Mouse (Mus musculus) embryo, embryonic 11.5 days (tissue): ENCODE results near the gene Eps8l1.

Source experiments
- DNase-seq: peaks from one replicate; pipeline ENCODE4 v3.0.0-alpha.2; 2012; ENCODE audit warnings: low read depth, low spot score

Eps8l1 gene

GRCm38 (mm10) chr7:4478021-4478795 is 17.7 kb downstream of the Eps8l1 start:
- DNase-seq, result peak; percentile 81

GRCm38 (mm10) chr7:4478796-4479291 is 18.4 kb downstream of the Eps8l1 start:
- DNase-seq, result no peak

GRCm38 (mm10) chr7:4479674-4480073 is 19.2 kb downstream of the Eps8l1 start:
- DNase-seq, result no peak

DNA sequence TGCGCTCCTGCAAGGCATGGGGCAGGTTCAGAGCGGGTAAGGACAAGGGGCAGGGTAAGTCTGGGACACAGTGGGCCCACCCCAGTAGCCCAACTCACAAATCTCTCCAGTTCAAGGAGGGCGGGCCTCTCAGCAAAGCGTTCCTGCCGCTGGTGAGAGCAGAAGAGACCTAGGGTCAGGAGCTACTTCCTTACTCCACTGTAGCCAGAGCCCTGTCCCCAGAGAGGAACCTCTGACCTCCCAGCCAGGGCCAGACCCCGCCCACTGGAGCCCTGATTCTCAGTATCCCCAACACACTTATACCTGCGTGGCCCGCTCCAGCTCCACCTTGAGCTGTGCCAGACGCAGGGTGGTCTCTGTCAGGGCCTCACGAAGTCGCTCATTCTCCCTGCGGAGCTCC is 21.8 kb downstream of the Eps8l1 start:
- no peak for DNase-seq

DNA sequence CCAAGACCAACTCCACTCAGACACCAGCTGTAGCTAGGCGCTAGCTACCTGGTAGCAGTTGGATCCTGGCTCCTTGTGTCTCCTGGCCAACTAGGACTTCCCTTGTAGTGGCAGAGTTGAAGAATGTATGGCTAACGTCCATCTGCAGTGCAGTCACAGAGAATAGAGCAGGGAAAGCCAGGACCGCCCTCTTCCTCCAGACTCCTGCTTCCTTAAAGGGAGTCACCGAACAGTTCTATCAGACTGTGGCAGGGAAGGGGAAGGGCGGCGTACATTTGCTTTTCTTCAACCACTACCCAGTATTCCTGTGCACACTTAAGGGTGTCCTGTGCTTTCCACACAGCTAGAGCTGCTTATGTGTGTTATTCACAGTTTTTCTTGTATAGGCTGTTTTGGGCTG is 30.8 kb downstream of the Eps8l1 start:
- no peak for DNase-seq

DNA sequence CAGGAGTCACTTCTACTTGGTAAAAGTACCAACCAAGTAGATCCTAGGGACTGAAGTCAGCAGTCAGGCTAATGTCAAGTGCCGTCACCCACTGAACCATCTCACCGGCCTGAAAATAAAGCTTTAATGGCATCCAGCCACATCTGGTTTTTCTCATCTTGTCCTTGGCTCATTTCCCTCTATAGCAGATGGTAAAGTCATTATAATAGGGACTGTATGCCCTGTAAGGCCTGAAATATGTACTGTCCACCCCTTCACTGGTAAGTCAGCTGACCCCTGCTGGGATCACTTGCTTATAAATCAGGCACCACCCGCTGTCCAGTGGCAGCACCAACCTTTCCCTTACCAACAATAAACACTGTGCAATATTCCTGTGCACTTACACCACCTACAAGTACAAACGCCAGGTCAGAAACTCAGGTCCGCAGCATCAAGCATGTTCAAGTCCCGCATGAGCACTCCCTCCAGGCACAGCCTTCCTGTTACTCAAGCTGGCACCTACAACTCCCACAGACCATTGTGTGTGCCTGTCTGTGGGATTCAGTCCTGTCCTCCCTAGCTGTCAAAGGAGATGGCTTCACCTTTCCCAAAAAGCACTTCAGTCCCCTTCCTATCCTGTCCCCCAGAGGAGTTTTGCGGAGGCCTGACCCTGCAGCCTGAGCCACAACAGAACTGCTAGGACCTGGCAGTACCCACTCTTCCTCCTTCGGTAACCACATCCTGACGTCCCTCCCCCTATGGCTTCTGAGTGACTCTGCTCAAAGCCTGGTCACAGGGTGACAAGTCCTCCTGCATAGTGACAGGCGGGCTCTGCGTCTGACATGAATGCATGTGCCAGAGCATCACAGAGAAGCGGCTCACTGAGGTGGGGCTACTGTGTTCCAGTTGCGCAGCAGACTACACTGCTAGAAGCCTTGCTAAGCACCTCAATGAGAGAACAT is 32.1 kb downstream of the Eps8l1 start:
- no peak for DNase-seq

- DNase-seq, result no peak
Measured at GRCm38 (mm10) chr7:4493991-4494390, 33.5 kb downstream of the Eps8l1 start.

- DNase-seq, result no peak
Measured at GRCm38 (mm10) chr7:4496468-4496867, 36.0 kb downstream of the Eps8l1 start.

DNA sequence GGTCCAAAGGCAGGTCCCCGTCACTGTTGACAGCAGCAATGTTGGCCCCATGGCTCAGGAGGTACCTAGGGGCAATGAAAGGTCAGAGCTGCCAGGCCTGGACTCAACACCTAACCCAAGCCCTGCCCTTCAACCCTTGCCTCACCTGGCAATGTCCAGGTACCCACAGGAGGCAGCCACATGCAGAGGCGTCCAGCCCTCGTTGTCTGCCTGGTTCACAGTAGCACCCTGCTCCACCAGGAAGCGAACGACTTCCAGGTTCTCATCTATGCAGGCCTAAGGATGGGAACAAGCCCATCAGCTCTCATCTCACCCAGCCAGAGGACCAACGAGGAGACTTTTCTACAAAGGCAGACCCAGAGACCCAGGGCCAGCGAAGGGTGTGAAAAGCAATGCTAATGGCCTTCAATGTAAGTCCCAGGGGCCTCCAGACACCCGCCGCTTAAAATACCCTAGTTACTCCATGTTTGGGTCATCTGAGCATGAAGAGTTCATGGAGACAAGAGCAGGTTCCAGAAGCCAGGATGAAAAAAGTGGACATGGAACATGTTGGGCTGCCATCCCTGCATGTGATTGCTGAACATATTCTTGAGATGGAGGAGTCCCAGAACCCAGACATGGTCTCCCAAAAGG is 36.9 kb downstream of the Eps8l1 start:
- DNase-seq, result no peak

GRCm38 (mm10) chr7:4498251-4498650 is 37.8 kb downstream of the Eps8l1 start:
- DNase-seq, result no peak

GRCm38 (mm10) chr7:4499034-4499433 is 38.6 kb downstream of the Eps8l1 start:
- no peak for DNase-seq

- no peak for DNase-seq
Measured at GRCm38 (mm10) chr7:4500892-4501471, 40.5 kb downstream of the Eps8l1 start.

DNA sequence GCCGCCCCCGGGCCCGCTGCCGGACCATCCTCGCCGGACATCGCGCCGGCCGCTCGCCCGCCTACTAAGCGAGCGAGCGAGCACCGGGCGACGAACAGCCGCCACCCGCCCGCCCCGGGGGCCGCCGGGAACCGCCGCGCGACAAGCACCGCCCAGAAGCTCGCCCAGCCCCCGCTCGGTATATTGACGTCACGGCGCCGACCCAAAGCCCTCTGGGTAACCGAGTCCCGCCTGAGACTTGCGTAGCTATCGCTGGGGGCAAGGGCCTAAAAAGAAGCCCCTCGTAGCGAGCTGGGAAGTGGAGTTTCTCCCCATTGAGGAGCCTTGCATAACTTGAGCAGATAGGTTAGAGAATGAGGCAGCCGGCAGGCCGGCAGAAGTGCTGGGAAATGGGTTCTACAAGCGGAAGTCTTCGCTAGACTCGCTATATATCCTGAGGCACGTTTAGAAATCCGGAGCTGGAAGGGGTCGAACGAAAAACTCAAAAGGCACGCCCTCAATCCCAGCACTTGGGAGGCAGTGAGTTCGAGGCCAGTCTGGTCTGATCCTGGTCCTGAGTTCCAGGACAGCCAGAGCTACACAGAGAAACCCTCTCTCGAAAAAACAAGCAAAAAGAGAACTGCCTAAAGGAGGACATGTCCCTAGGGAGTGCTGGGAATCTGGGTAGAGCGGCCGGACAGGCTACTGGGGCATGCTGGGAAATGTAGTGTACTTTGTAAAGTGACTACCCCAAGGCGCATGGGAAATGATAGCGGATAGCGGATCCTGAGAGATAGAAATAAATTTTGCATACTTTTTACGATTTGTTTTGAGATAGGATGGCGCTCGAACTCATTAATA is 41.3 kb downstream of the Eps8l1 start, which contains the start of gene Ppp1r12c:
Gene Ppp1r12c, minus strand, starts transcription at position 123 of the 840 bp plus-strand sequence.
- peak; percentile 86 for DNase-seq

DNA sequence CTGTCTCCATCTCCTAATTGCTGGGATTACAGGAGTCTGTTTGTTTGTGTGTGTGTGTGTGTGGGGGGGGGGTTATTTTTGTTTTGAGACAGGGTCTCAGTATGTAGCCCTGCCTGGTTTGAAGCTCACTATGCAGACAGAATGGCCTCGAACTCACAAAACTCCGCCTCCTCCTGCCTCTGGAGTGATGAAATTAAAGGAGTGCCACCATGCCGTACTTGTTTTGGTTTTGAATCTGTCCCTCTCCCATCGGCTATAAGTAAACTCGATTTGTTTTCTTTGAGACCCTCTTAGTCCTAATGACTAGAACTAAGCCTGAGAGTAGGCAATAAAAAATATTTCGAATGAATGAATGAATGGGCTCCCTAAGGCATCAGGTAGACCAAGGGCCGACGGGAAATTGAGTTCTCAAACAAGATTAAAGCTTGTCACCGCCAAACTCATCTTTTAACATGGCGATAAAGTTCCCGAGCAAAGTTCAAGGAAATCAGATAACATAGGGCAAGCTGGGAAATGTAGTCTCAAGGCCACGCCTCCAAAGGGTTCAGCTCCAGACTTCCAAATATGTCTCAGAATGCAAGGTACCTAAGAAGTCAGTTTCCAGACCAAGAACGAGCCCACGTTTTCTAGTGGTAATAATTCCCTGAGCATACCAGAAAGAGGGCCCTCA is 42.1 kb downstream of the Eps8l1 start:
- DNase-seq, result no peak

DNA sequence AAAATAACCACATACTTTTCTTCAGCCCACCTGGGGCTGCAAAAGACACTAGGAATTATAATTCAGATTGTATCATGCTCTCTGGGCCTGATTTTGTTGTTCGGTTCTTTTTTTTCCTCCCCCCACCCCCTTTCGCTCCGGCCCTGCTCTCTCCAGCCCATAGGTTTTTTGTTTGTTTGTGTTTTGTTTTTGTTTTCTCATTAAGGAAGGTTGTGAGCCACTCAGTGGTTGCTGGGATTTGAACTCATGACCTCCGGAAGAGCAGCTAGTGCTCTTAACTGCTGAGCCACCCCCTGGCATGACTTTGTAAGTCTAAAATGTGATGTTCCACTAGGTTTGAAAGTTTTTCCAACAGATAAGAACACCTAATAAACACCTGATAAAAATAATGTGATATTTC is 42.6 kb downstream of the Eps8l1 start:
- DNase-seq, result no peak

DNA sequence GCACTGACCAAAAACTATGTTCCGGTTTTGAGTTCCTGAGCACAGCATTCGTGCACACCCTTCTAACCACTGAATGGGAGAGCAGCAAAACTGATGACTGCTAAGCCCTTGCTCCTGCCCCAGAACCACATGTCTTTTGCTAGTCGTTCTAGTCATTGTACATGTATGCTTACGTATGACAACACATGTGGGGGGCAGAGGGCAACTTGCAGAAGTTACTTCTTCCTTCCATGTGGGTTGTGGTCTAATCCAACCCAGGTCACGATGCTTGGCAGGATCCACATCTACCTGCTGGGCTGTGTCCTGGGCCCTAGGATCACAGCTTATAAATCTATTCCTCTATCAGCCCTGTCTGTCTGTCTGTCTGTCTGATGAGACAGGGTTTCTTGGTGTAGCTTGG is 43.4 kb downstream of the Eps8l1 start:
- no peak for DNase-seq

DNA sequence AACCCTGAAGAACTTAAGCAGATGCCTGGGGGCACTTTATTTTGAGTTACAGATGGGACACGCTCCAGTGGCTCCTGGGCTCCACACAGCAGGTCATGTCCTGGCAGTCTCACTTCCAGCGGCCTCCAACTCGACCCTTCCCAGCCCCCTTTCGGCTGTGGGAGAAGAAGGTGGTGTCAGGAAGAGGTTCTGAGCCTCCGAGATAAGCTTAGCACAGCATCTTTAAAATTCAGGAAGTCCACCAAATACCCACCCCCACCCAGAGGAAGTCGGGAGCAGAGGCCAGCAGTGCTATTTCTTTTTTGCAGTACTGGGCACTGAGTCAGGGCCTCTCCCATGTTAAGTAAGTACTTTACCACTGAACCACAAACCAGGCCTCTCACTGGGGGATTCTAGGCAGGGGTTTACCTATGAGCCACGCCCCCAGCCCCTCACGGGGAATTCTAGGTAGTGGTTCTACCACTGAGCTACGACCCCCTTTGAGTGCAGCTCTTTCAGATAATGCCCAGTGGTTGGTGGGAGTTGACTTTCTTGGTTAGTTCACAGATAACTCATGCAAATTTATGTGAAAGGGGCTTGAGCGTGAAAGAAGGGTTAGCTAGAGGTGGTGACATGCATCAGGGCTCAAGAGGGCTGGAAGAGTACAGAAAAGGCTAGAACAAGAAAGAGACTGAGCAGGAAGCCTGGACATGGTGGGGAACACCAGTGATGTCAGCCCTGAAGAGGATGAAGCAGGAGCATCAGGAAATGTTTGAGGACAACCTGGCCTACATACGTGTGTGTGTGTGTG is 44.4 kb downstream of the Eps8l1 start:
- DNase-seq, result no peak

DNA sequence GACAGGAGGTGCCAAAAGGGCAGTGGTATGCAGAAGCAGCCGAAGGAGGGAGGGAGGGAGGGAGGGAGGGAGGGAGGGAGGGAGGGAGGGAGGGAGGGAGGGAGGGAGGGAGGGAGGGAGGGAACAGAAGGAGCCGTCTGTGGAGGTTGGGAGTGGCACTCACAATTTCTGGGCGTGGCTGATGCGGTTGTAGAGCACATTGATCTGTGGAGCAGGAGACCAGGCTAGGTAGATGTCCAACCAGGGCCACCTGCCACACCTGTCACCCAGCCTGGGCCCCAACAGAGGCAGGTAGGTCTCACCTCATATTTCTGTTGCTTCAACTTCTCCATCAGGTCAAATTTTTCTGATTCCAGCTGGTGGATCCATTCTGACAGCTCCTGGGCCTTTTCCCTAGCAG is 46.7 kb downstream of the Eps8l1 start:
- no peak for DNase-seq

DNA sequence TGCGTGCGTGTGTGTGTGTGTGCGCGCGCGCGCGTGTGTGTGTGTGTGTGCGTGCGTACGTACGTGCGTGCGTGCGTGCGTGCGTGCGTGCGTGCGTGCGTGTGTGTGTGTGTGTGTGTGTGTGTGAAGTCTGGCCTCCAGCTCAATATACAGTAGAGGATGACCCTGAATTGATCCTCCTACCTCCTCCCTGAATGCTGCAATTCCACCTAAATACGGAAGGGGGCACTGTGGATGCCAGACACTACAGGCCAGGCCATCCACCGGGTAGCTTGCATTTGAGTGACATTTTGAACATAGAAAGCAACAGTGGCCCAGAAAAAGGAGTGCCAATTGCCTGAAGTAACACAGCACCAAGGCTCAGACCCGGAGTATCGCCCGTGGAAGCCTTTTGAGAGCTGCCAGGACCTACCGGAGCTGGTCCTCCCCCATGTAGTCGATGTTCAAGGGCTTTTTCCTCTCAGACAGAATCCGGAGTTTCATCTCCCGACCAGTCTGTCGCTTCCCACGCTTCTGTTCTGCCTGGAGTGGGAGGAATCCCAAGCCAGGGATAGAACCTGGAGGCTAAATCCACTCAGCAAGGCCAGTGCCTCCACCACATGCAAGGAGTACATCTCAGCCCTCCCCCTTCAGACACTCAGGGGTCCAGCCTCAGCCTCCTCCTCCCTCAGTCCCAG is 47.7 kb downstream of the Eps8l1 start:
- DNase-seq, result no peak
